Mouse (Mus musculus): Measurements from ENCODE around the gene Pnkp. TPM values are rescaled to one million over a fixed set of nuclear protein-coding genes. Genes with fewer than 3 reads are reported as not detected.

Gene Pnkp
- 65.1 and 72.1 TPM in 2 replicates for polyA plus RNA-seq (2012; rRNA removed)

GRCm38 (mm10) chr7:44857042-44857552, at the start of gene Pnkp:
Pnkp (plus strand) TSS chr7:44857139.

GRCm38 (mm10) chr7:44815721-44816469, 41.0 kb upstream of the Pnkp start, which contains the start of the genes Nup62 and Il4i1:
Nup62 (plus strand) TSS chr7:44816088.
Il4i1 (plus strand) TSS chr7:44816387.

GRCm38 (mm10) chr7:44816470-44817021, 40.4 kb upstream of the Pnkp start, which contains the start of gene Atf5:
Atf5 (minus strand) TSS chr7:44816658.

GRCm38 (mm10) chr7:44848561-44849415, 8.2 kb upstream of the Pnkp start, which contains the start of the genes Akt1s1 and Tbc1d17:
Akt1s1 (plus strand) TSS chr7:44848991.
Tbc1d17 (minus strand) TSS chr7:44849079.

GRCm38 (mm10) chr7:44869697-44870528, 13.0 kb downstream of the Pnkp start, which contains the start of gene Ptov1:
Ptov1 (minus strand) TSS chr7:44869788.

GRCm38 (mm10) chr7:44892276-44892921, 35.5 kb downstream of the Pnkp start, which contains the start of gene Med25:
Med25 (minus strand) TSS chr7:44892712.

GRCm38 (mm10) chr7:44895593-44896434, 38.9 kb downstream of the Pnkp start, which contains the start of gene Fuz:
Fuz (plus strand) TSS chr7:44896079.

Other genes with a start within 250 kb of the Pnkp start
- gene Myh14, start 186.3 kb upstream of the Pnkp start, polyA plus RNA-seq (2012; rRNA removed), result 9.2 and 12.0 TPM in 2 replicates
- gene Izumo2, start 148.4 kb upstream of the Pnkp start, polyA plus RNA-seq (2012; rRNA removed), result not detected in 2 replicates
- 30.5 and 41.0 TPM in 2 replicates for gene Vrk3, start 108.7 kb upstream of the Pnkp start, polyA plus RNA-seq (2012; rRNA removed)
- 0.66 and 0.89 TPM in 2 replicates for gene Zfp473, start 106.1 kb upstream of the Pnkp start, polyA plus RNA-seq (2012; rRNA removed)
- gene Nup62, start 41.1 kb upstream of the Pnkp start, polyA plus RNA-seq (2012; rRNA removed), result 121 and 156 TPM in 2 replicates
- 3.7 and 5.0 TPM in 2 replicates for gene Il4i1, start 40.8 kb upstream of the Pnkp start, polyA plus RNA-seq (2012; rRNA removed)
- 231 and 322 TPM in 2 replicates for gene Atf5, start 40.5 kb upstream of the Pnkp start, polyA plus RNA-seq (2012; rRNA removed)
- gene Akt1s1, start 8.1 kb upstream of the Pnkp start, polyA plus RNA-seq (2012; rRNA removed), result 475 and 657 TPM in 2 replicates
- 147 and 164 TPM in 2 replicates for gene Tbc1d17, start 8.1 kb upstream of the Pnkp start, polyA plus RNA-seq (2012; rRNA removed)
- 762 and 793 TPM in 2 replicates for gene Ptov1, start 12.6 kb downstream of the Pnkp start, polyA plus RNA-seq (2012; rRNA removed)
- gene Med25, start 35.6 kb downstream of the Pnkp start, polyA plus RNA-seq (2012; rRNA removed), result 274 and 494 TPM in 2 replicates
- 133 and 143 TPM in 2 replicates for gene Fuz, start 38.9 kb downstream of the Pnkp start, polyA plus RNA-seq (2012; rRNA removed)
- gene Ap2a1, start 72.4 kb downstream of the Pnkp start, polyA plus RNA-seq (2012; rRNA removed), result 132 and 136 TPM in 2 replicates
- gene Tsks, start 86.1 kb downstream of the Pnkp start, polyA plus RNA-seq (2012; rRNA removed), result 0.08 TPM in 1 of 2 replicates, not detected in the other
- gene Cpt1c, start 117.7 kb downstream of the Pnkp start, polyA plus RNA-seq (2012; rRNA removed), result 61.1 and 66.1 TPM in 2 replicates
- 364 and 448 TPM in 2 replicates for gene Prmt1, start 129.4 kb downstream of the Pnkp start, polyA plus RNA-seq (2012; rRNA removed)
- 154 and 158 TPM in 2 replicates for gene Irf3, start 140.5 kb downstream of the Pnkp start, polyA plus RNA-seq (2012; rRNA removed)
- gene Bcl2l12, start 141.6 kb downstream of the Pnkp start, polyA plus RNA-seq (2012; rRNA removed), result 43.3 and 49.2 TPM in 2 replicates
- 116 and 132 TPM in 2 replicates for gene Scaf1, start 159.2 kb downstream of the Pnkp start, polyA plus RNA-seq (2012; rRNA removed)
- 161 and 171 TPM in 2 replicates for gene Rras, start 160.8 kb downstream of the Pnkp start, polyA plus RNA-seq (2012; rRNA removed)
- 17.5 and 18.4 TPM in 2 replicates for gene Prr12, start 195.7 kb downstream of the Pnkp start, polyA plus RNA-seq (2012; rRNA removed)
- 157 and 163 TPM in 2 replicates for gene Nosip, start 205.3 kb downstream of the Pnkp start, polyA plus RNA-seq (2012; rRNA removed)
- gene Prrg2, start 205.5 kb downstream of the Pnkp start, polyA plus RNA-seq (2012; rRNA removed), result 90.9 and 100 TPM in 2 replicates
- gene Rcn3, start 235.1 kb downstream of the Pnkp start, polyA plus RNA-seq (2012; rRNA removed), result 537 and 545 TPM in 2 replicates
- 132 and 135 TPM in 2 replicates for gene Fcgrt, start 246.7 kb downstream of the Pnkp start, polyA plus RNA-seq (2012; rRNA removed)